Mouse (Mus musculus) spleen, postnatal 36 days (tissue): ENCODE data around the gene Prkce.

ENCODE experiments used
- DNase-seq, 2 experiments: peaks; one replicate each; pipeline ENCODE4 v3.0.0; 2022; ENCODE audit warnings: low spot score in 2 of 2, mixed read lengths in 1 of 2

Prkce gene

GRCm38 (mm10) chr17:86175516-86175915 is 7.9 kb downstream of the Prkce start:
- no peak for DNase-seq

- DNase-seq = no peak
These were observed 9.1 kb downstream of the Prkce start for GRCm38 (mm10) chr17:86176722-86177121.

- no peak for DNase-seq
These were observed 16.2 kb downstream of the Prkce start for GRCm38 (mm10) chr17:86183788-86184187.

DNA sequence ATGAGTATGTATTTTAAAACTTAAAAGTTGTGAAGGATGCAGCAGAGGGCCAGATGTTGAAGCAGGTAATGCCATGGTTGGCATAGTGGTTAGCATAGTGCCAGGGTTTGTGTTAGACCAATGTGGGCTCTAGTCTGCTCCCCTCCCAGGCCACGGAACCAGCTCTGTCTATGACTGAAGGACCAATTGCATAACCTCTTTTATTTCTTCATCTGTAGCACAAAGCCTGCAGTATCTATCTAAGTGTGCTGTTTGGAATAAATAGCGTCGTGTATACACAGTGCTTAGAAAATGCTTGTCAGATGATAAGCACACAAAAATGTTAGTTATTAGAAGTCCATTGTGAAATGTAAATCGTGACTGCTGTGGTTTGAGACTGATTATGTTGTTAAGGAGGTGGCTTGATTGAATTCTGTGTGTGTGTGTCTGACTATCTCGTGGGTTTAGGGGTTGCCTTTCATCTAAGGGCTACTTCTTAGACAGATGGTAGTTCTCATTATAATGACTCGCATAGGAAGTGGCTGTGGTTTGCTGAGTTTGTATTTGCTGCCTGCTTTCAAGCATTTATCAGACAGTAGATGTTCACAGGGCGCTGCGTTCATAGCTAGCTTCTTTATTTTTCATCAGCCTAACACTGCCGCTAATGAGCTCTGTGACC is 17.1 kb downstream of the Prkce start:
- no peak for DNase-seq

- no peak for DNase-seq
These were observed 18.0 kb downstream of the Prkce start for GRCm38 (mm10) chr17:86185584-86185983.

DNA sequence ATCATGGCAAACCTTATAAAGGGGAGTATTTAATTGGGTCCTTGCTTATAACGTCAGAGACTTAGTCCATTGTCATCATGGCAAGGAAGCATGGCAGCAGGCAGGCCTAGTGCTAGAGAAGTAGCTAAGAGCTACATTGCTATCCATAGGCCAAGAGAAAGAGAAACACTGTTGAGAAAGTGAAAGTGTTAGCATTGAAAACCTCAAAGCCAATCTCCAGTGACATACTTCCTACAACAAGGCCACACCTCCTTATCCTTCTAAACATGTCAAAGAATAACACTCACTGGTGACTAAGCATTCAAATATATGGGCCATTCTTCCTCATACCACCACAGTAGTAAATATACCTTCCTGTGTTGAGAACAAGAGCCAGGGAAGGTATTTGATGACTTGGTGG is 20.2 kb downstream of the Prkce start:
- DNase-seq = no peak

DNA sequence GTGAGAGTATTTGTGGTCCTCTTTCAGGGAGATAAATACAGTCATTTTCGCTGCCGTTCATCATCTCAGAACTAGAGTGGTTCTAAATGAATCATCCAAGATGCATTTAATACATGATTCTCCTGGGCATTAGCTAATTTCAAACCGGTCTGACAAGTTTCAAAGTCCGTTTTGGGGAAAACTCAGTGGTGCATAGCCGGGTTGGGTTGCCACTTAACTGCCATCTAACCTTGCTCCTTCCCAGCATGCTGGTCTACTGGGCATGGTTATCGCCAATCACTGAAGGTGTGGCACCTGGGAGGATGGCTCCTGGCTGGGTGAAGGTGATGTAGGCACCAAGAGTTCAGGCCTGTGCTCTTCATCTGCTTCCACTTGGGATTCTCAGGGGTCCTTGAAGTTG is 26.4 kb downstream of the Prkce start:
- DNase-seq = no peak

DNA sequence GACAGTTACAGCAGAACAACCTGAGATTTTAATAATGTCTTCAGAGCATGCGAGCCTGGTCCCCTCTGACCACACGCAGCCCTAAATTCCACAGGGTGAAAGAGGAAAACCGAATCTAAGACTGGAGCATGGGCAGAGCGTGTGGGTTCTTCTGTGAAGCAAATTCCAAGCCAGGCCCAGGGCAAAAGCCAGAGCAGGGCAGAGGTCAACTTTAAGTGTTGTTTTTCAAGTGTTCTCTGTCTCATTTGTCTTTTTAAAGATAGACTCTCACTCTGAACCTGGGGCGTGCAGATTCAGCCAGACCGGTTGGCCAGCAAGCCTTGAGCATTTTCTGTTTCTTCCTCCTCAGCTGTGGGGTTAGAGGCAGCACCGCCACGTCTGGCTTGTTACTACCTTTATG is 27.3 kb downstream of the Prkce start:
- DNase-seq = no peak

- DNase-seq = no peak
These were observed 31.2 kb downstream of the Prkce start for GRCm38 (mm10) chr17:86198496-86199465.

- no peak for DNase-seq
These were observed 34.4 kb downstream of the Prkce start for GRCm38 (mm10) chr17:86201981-86202380.

DNA sequence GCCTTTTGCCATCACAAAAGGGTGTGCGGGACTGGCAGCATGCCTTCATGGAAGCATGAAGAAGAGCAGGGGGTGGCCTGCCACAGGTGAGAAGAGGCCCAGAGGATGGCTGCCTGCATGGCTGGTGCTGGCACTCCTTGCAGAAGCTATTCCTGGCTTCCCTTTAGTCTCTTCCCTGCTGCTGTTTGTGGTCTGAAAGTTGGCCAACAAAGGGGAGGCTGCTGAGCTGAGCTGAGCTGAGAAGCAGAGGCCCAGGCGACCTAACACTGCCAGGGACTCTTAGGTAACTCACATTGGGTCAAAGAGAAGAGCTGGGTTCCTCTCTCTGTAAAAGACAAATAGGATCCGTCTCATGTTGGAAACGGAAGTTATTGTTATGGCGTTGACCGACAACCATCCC is 35.4 kb downstream of the Prkce start:
- DNase-seq = no peak

DNA sequence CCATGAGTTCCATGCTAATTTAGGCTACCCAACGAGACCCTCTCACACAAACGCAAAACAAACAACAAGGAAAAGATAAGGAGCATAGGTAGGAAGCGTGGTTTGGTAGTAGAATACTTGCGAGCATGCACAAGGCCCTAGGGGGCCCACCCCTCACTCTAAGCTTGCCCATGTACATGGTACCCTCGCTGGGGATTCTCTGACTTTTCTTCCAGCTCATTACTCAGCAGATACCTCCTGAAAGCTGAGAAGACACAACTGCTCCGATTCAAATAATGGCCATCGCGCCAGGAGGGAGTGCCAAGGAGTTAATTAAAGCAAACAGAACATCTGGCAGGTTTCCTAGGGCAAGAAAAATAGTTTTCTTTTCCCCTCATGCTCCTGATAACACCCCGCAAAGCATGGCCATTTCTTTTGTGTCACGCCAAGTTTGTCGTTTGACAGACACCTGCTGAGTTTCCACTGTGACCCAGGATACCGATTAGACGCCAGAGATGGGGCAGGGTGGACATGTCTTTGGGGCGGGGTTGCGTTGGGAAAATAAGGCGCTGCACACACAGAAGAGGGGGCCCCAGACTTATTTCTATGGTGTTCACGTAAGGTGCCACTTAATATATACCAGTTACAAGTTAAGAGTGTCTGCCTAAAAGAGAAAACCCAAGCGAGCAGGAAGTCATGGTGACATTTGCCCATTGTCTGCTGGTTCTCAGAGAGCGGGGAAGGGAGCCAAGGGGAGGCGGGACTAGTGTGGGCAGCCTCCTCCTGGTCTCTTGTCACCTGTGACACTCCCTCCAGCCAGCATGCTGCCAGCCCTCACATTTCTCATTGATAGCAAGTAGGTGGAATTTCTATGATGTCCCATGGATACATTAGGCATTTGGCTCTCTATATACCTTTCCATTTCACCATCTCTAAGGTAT is 36.2 kb downstream of the Prkce start:
- no peak for DNase-seq

DNA sequence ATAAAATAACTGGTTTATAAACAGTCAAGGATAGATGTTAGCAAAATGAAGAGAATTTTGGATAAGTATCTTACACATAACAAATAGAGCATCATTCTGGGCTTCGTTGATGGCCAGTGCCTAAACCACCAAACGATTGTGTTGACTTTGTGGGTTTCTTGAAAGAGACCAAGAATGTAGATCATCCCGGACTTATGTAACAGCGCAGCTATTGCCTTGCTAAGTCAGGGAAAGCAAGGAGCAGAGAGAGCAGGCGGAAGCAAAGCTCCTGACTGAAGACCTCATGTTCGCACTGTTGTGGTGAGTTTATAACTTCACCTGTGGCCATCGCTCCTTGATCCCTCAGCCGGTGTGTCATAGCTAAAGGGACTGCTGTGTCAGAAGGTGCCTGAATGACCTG is 38.7 kb downstream of the Prkce start:
- DNase-seq = no peak

DNA sequence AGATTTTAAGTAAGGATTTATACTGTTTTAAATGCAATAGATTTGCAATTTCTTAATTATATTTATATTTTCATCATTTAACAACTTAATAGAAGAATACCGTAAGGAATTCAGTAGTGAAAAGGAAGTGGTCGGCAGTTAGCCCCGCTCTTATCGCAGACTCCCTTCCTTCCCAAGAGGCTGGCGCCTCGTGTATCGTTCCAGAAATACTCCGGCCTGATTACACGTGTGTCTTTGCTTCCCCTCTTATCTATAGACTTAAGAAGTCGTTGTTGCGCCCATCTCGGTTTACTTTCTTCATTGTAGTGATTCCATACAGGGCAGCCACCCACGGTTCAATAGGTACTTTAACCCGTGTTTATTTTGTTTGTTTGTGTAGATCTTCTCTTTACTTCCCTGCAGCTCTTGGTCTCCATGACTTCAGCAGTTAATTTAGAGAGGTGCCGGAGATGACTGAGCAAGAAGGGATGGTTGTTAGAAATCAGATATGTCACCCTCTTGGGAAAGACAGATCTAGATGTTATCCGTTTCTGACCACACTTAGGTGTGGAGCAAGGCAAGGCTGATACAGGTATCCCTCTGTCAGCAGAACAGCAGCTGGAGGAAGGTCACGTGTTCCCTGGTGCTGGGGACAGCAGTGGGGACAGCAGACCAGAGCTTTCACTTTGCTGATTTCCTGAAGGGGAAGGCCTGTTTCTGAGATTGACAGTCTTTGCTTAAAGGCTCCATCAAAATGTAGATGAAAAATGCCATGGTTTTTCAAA is 40.7 kb downstream of the Prkce start:
- DNase-seq = no peak

DNA sequence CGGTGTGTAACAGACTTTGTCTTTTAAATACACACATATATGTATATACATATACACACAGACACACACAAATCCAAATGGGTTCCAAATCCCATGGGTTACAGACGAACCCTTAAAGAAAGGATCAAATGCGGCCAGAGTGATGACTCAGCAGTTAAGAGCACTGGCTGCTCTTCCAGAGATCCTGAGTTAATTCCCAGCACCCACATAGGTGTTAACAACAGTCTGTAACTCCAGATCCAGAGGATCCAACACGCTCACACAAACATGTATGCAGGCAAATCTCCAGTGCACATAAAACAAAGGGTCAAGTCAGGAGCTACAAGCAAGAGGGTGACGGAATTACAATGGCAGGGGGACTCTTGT is 41.2 kb downstream of the Prkce start:
- DNase-seq = no peak

DNA sequence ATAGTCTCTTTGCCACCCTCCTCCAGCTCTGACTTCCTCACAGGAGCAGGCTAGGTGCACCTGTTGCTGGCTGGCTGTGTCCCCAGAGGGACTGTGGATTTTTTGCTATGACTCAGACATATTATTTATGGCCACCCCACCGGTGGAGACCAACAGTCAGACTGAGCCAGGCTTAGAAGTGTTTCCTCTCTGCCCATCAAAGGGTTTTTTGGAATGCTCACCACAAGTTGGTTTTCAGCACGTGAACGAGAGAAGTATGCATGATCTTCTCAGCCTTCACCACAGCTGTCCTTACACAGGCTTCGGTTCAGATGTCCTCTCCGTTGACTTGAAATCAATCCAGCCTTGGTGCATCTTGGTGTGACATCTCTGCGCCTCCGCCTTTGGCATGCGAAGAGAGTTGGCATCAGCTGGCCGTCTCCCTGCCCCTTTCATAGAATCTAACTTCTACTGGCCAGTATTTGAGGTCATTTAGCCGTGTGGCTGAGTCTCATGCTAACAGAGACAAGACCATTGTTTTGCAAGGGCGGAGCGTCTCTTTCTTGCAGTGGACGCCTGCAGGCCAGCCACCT is 42.2 kb downstream of the Prkce start:
- no peak for DNase-seq

DNA sequence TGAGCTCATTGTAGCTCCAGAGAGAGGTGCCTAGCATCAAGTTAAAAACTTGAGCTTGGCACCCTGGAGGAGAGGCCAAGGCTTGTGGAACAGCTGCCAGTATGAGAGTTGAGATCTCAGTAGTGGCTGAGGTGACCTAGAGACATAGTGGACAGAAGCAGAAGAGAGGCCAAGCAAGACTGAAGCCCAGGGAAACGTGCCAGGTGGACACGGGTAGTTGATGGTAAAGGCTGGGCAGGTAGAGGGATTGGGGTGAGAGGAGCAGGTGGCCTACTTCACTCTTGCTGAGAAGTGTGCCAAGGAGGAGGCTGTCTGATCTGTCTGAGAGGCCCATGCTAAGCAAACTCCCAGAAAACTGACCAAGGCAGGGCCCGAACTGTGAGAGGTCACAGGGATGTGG is 44.6 kb downstream of the Prkce start:
- no peak for DNase-seq

- no peak for DNase-seq
These were observed 46.7 kb downstream of the Prkce start for GRCm38 (mm10) chr17:86214285-86214684.

DNA sequence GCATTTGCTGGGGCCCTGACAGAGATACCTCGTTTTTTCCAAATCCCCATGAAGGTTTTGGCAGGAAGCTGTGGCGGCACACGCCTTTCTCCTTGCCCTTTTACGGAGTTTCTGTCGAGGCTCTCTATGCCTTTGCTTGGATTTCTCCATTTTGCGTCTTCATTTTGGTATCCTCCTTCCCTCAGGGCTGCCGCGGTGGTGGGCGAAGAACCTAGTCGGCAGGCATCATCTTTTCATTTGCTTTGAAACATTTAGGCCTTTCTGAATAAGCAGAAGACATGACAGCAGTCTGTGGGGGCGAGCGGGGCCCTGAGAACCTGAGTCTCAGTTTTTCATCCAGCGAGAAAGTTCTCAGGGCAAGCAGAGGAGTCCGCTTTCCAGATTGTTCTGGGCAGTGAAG is 47.2 kb downstream of the Prkce start:
- no peak for DNase-seq

- DNase-seq = peak; percentile 45 to 58
These were observed 48.2 kb downstream of the Prkce start for GRCm38 (mm10) chr17:86215771-86216170.

DNA sequence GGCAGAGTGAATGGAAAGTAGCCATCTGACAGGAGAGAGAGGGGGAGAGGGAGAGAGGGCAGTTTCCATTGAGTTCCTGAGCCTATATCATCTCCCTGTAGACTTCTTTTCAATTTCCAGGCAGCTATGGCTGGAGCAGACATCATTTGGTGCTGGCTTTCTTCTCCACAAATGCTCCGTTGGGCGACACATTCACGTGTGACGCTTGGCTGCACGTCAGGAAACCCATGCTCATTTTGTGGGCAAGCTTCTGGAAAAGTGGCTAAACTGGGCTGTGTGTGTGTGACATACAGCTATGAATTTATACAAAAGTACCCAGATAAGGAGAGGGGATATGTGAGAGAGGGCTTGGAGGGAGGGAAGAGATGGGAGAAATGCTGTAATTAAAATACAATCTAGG is 49.9 kb downstream of the Prkce start:
- no peak for DNase-seq
